Mouse (Mus musculus) olfactory bulb, adult 2 months (tissue): ENCODE results near the gene Olfr237-ps1. TPM values are rescaled to one million over a fixed set of nuclear protein-coding genes. Genes with fewer than 3 reads are reported as not detected.
"Not testable (repeated sequence)": the region's sequence is repeated elsewhere in the genome, so short reads cannot be mapped to it uniquely, and the experiment has no call there.

Experiments
- H3K27ac ChIP-seq: fragments of 200-500 bp; 2 replicates; pipeline ENCODE4 v1.5.1; 2012; ENCODE audit warnings: low read depth, low read length; ENCODE audit not compliant: insufficient read depth
- H3K4me1 ChIP-seq: fragments of 200-500 bp; 2 replicates; pipeline ENCODE4 v1.6.1; 2012; ENCODE audit warnings: low read length; ENCODE audit not compliant: control insufficient read depth, insufficient read depth
- H3K4me3 ChIP-seq: fragments of 200-500 bp; 2 replicates; pipeline ENCODE4 v1.5.1; 2012; ENCODE audit warnings: mild to moderate bottlenecking, low read depth, low read length, moderate library complexity; ENCODE audit not compliant: insufficient read depth
- CTCF ChIP-seq: fragments of 200-500 bp; IDR thresholded peaks from 2 replicates; pipeline ENCODE4 v1.5.1; 2012; ENCODE audit warnings: low read depth, mild to moderate bottlenecking, low read length, moderate library complexity; ENCODE audit not compliant: insufficient read depth
- POLR2A ChIP-seq: fragments of 200-500 bp; IDR thresholded peaks from 2 replicates; pipeline ENCODE4 v1.6.1; 2012; ENCODE audit warnings: mild to moderate bottlenecking, low read depth, low read length, moderate library complexity; ENCODE audit not compliant: insufficient read depth
- WGBS: fragments of 180-500 bp; shearing (Covaris S2); methylation state at CpG from one replicate; pipeline ENCODE4 v1.1.7; 2018; 5-methylcytosine and 5-hydroxymethylcytosine counted together
- polyA plus RNA-seq: library from polyadenylated mRNA; stranded (reverse); fragments of >200 nt; gene quantifications from 2 replicates; pipeline ENCODE4 v1.2.4, GENCODE M21; 2012; ENCODE audit warnings: low replicate concordance; ENCODE audit not compliant: missing spikeins, insufficient read depth, insufficient read length

Gene Olfr237-ps1
- polyA plus RNA-seq = not detected in 2 replicates

- not testable (repeated sequence) for H3K4me3 ChIP-seq, H3K27ac ChIP-seq, H3K4me1 ChIP-seq
- WGBS = 82% methylated on average over 2 of the region's 2 CpGs
Measured at GRCm38 (mm10) chr6:43146267-43146666, at the start of gene Olfr237-ps1. Olfr237-ps1 (plus strand) TSS chr6:43146567.

GRCm38 (mm10) chr6:43106069-43106468 is 40.3 kb upstream of the Olfr237-ps1 start, which contains the start of gene Olfr441:
Olfr441 (plus strand) TSS chr6:43106369.
- H3K4me1 ChIP-seq, H3K27ac ChIP-seq: not testable (repeated sequence)
- WGBS = 87% methylated on average over 1 of the region's 1 CpGs

DNA sequence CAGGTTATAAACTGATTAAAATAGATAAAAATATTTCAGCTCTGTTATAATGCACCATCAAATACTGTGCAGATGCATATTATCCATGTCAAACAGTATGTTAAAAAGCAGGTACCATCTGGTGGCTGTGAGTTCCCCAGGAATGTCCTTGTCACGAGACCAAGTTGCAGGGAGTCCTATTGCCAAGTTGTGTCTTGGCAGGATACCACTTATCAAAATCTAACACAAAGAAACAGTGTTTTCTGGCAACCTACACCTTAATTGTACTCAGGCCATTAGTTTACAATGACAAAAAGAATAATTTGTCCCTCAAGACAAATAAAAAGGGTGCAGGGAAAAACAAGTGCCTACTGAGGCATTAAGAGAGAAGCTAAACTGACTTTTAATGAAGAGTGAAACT is 13.1 kb downstream of the Olfr237-ps1 start:
- TF ChIP-seq CTCF = no peak
- TF ChIP-seq POLR2A = no peak
- WGBS = 60% methylated on average over 1 of the region's 1 CpGs
- Histone ChIP-seq H3K27ac (no peak overlapping the region), H3K4me1 (no peaks in the 10 kb centered on the region), H3K4me3 (no peak overlapping the region)

More at GRCm38 (mm10) chr6:43106069-43106468, 40.3 kb upstream of the Olfr237-ps1 start, which contains the start of gene Olfr441:
- H3K4me3 ChIP-seq = not testable (repeated sequence)

DNA sequence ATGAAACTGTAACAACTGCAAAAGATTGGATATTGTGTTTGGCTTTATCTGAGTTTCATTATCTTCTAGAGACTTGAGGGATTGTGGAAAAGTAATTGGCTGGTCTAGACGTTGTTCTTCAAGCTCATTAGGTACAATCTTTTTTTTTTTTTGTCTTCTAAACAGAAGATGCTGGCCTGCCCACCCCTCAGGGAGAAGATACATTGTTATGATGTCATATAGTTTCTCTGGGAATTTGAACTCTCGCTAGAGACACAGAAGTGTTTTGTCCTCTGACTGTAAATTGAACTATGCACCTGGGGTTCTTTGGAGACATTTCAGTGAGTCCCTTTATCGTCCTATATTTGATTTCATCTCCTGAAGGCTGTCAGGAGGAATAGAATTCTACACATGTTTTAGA is 16.6 kb downstream of the Olfr237-ps1 start, which contains the start of gene Olfr437:
Gene Olfr437, plus strand, starts transcription at position 301 of the 400 bp plus-strand sequence.
- Histone ChIP-seq H3K27ac (no peak within 1 kb of the TSS), H3K4me1 (no peaks in the 10 kb centered on the region), H3K4me3 (no peak within 1 kb of the TSS)
- TF ChIP-seq CTCF = no peak
- TF ChIP-seq POLR2A = no peak
- 68% methylated on average over 3 of the region's 3 CpGs for WGBS

- WGBS = 92% methylated on average over 4 of the region's 4 CpGs
- no peak overlapping the region for H3K27ac ChIP-seq
- no peak for TF ChIP-seq CTCF
- TF ChIP-seq POLR2A = no peak
Measured at GRCm38 (mm10) chr6:43167246-43167645, 20.9 kb downstream of the Olfr237-ps1 start.

DNA sequence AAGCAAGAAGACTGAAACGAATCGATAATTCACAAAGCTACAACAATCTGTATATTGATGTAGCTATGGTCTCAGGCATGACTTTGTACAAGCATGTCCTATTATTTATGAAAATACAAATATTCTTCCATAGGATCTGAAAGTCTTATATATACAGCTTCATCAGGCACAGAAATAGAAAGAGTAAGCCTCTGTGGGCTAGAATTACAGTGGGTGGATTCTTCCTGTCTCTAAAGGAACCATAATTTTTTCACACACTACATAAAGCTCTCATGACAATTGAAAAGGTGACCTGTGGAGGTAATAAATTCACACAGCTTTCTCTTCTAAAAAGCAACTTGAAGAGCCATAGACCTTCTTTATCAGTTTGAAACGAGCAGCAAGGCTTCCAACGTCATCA is 25.5 kb downstream of the Olfr237-ps1 start, which contains the start of gene Olfr13:
Gene Olfr13, plus strand, starts transcription at position 301 of the 400 bp plus-strand sequence.
- 82% methylated on average over 4 of the region's 4 CpGs for WGBS
- Histone ChIP-seq H3K27ac (no peak within 1 kb of the TSS), H3K4me1 (no peaks in the 10 kb centered on the region), H3K4me3 (no peak within 1 kb of the TSS)
- no peak for TF ChIP-seq CTCF
- TF ChIP-seq POLR2A = no peak

More at GRCm38 (mm10) chr6:43167246-43167645, 20.9 kb downstream of the Olfr237-ps1 start:
- Histone ChIP-seq H3K4me3 (no peak overlapping the region), H3K4me1 (no peaks in the 10 kb centered on the region)

- no peak overlapping the region for H3K27ac ChIP-seq
- no peaks in the 10 kb centered on the region for H3K4me1 ChIP-seq
- H3K4me3 ChIP-seq = no peak overlapping the region
- WGBS = 77% methylated on average over 1 of the region's 1 CpGs
- no peak for TF ChIP-seq CTCF
- TF ChIP-seq POLR2A = no peak
Measured at GRCm38 (mm10) chr6:43178129-43178528, 31.8 kb downstream of the Olfr237-ps1 start.

- H3K4me3 ChIP-seq = no peak overlapping the region
- WGBS = 49% methylated on average over 6 of the region's 6 CpGs
- TF ChIP-seq CTCF (no peak), POLR2A (no peak)
- no peaks in the 10 kb centered on the region for H3K4me1 ChIP-seq
- no peak overlapping the region for H3K27ac ChIP-seq
Measured at GRCm38 (mm10) chr6:43178584-43179501, 32.5 kb downstream of the Olfr237-ps1 start.

DNA sequence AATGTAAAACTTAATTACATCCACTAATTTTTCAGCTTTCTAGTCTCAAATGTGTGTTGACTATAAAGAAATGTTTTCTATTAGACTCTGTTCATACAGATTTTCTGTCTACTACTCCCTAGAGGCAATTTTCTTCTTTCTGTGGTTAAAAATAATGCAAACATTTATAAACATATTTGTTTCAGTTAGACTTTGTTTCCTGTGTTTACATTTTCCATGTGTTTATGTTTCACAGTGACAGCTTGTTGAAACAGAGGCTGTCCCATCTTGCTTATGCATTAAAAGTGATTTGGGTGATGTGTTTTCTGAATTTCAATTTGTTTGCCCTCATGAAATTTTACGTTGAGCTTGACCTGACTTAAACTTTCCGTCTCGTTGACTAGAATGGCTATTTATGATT is 44.6 kb downstream of the Olfr237-ps1 start:
- H3K4me1 ChIP-seq = no peaks in the 10 kb centered on the region
- TF ChIP-seq CTCF (no peak), POLR2A (no peak)
- WGBS = 91% methylated on average over 3 of the region's 3 CpGs
- H3K27ac ChIP-seq = no peak overlapping the region
- no peak overlapping the region for H3K4me3 ChIP-seq
